Comparison of ENCODE assay signal across 23 mouse cellular contexts in genomic region chrX:82901515-82901914, GRCm38 (mm10). TPM values are rescaled to one million over a fixed set of nuclear protein-coding genes. Genes with fewer than 3 reads are reported as not detected.
DNase-seq lines count a peak whose midpoint lies in the region; TF ChIP-seq lines count a peak whose summit lies in the region.
"Had no signal": no experiment of that assay in that cellular context is flagged by ENCODE, and none has a peak within 500 bp of the region (broad histone marks: within the 10 kb centered on the region; RNA-seq: fewer than 3 reads in every experiment).

No protein-coding gene starts in this region.

- H3K27me3 ChIP-seq in ES-Bruce4 (ENCODE audit: control insufficient read depth, insufficient read depth, low read length, poor library complexity, severe bottlenecking), result no peaks in the 10 kb centered on the region
- H3K27me3 ChIP-seq: CH12.LX; embryonic facial prominence, embryonic 12.5 days; forebrain, embryonic 13.5 days; forebrain, embryonic 15.5 days had no signal

- TF ChIP-seq CTCF in ES-Bruce4 (IDR thresholded peaks at IDR 0.05; ENCODE audit: low read depth, low read length), result no peak

- DNase-seq in embryo, embryonic 10 days (ENCODE audit: low spot score), result peak; percentile 5
- no peak for DNase-seq in embryo, embryonic 9.5 days (ENCODE audit: extremely low spot score)
- peak; percentile 70 for DNase-seq in R1 (ENCODE audit: low read depth, low spot score)
- DNase-seq in right cerebral cortex, postnatal 4 days, result no peak
- no peak for DNase-seq in gastrocnemius, postnatal 14 days
- DNase-seq: adrenal gland, adult 8-10 months; adrenal gland, postnatal 14 days; adrenal gland, postnatal 36 days; B cell, adult 2 months; cerebellum, adult 11-12 months; cerebellum, adult 2 months; cerebellum, adult 9-10 months; cerebellum, postnatal 10 days; cerebellum, postnatal 25 days; forebrain, postnatal 0 days had no signal

- H3K9me3 ChIP-seq in ES-Bruce4 (replicated peaks; ENCODE audit: control insufficient read depth, insufficient read depth, low read length, poor library complexity, severe bottlenecking), result 0 out of 2 replicates have a peak, but pooled peaks cover 6% of the 10 kb centered on the region
- H3K9me3 ChIP-seq: embryonic facial prominence, embryonic 10.5 days; embryonic facial prominence, embryonic 12.5 days; forebrain, embryonic 13.5 days; forebrain, embryonic 15.5 days; G1E had no signal

- H3K4me1 ChIP-seq in ES-Bruce4 (ENCODE audit: control insufficient read depth, insufficient read depth, low read length), result no peaks in the 10 kb centered on the region
- H3K4me1 ChIP-seq: embryonic facial prominence, embryonic 10.5 days; embryonic facial prominence, embryonic 12.5 days; forebrain, embryonic 13.5 days; forebrain, embryonic 15.5 days had no signal

- intact Hi-C loops in gastrocnemius, postnatal 14 days (cut with DNase I; ENCODE audit: low total_unique reads), result no loop called here

- H3K4me3 ChIP-seq in ES-Bruce4 (ENCODE audit: low read depth, low read length), result no peak overlapping the region
- H3K4me3 ChIP-seq: embryonic facial prominence, embryonic 10.5 days; embryonic facial prominence, embryonic 12.5 days; forebrain, embryonic 13.5 days; forebrain, embryonic 15.5 days had no signal

- no peak overlapping the region for H3K9ac ChIP-seq in ES-Bruce4 (ENCODE audit: low read depth, poor library complexity, severe bottlenecking)
- H3K9ac ChIP-seq: embryonic facial prominence, embryonic 12.5 days; forebrain, embryonic 13.5 days; forebrain, embryonic 15.5 days; forebrain, postnatal 0 days had no signal

- TF ChIP-seq POLR2A in ES-Bruce4 (IDR thresholded peaks at IDR 0.05; ENCODE audit: insufficient read depth, low read length), result no peak

- TF ChIP-seq EP300 in ES-Bruce4 (IDR thresholded peaks at IDR 0.05; ENCODE audit: insufficient read depth, low read depth, low read length), result 0 out of 2 replicates have a peak, but pooled peaks have one; percentile 61

- no peaks in the 10 kb centered on the region for H3K36me3 ChIP-seq in ES-Bruce4 (ENCODE audit: control insufficient read depth, insufficient read depth, low read length, poor library complexity, severe bottlenecking)
- H3K36me3 ChIP-seq: embryonic facial prominence, embryonic 10.5 days; embryonic facial prominence, embryonic 12.5 days; forebrain, embryonic 15.5 days; G1E had no signal

- H3K27ac ChIP-seq in ES-Bruce4 (ENCODE audit: insufficient read depth, low read length), result no peak overlapping the region
- H3K27ac ChIP-seq: embryonic facial prominence, embryonic 10.5 days; embryonic facial prominence, embryonic 12.5 days; forebrain, embryonic 13.5 days; forebrain, embryonic 15.5 days had no signal

RNA-seq across cellular contexts. Expression of gene Dmd, which starts 47.2 kb away (rescaled TPM):
- polyA plus RNA-seq in ES-Bruce4 (2011; ENCODE audit: insufficient read depth, insufficient read length, low read depth, missing spikeins), result 28.5 and 29.5 TPM in 2 replicates
- total RNA-seq in gastrocnemius, postnatal 14 days (2021), result 100 to 1,000 TPM; 102 to 110 TPM
- polyA plus RNA-seq: G1E, Patski had no signal

Comparison
In these comparisons a context has a peak if more than half of its experiments do, and no peak if none do; other contexts are left out.
1. DNase-seq: peak in embryo, embryonic 10 days (single experiment) and R1 (single experiment); none in embryo, embryonic 9.5 days (single experiment), right cerebral cortex, postnatal 4 days (single experiment) and gastrocnemius, postnatal 14 days (single experiment).